Mouse (Mus musculus) limb, embryonic 13.5 days (tissue): ENCODE results near the gene Ubqlnl. TPM values are rescaled to one million over a fixed set of nuclear protein-coding genes. Genes with fewer than 3 reads are reported as not detected.

Experiments
- ATAC-seq: fragments of 200-750 bp; cut with Nextera tagmentation; 2 replicates; pipeline ENCODE4 v1.8.0; 2017; ENCODE audit warnings: low read depth, moderate number of reproducible peaks, moderate TSS enrichment; ENCODE audit not compliant: low FRiP score
- H3K27ac ChIP-seq: fragments of 300-500 bp; sonication (generic); 2 replicates; pipeline ENCODE4 v1.5.1; 2015; ENCODE audit warnings: inconsistent platforms, mild to moderate bottlenecking, moderate library complexity
- H3K27me3 ChIP-seq: fragments of 300-500 bp; sonication (generic); 2 replicates; pipeline ENCODE4 v1.6.1; 2015; ENCODE audit warnings: mild to moderate bottlenecking, inconsistent platforms
- H3K36me3 ChIP-seq: fragments of 300-500 bp; sonication (generic); 2 replicates; pipeline ENCODE4 v1.6.1; 2015; ENCODE audit warnings: inconsistent platforms, mild to moderate bottlenecking, moderate library complexity
- H3K4me1 ChIP-seq: fragments of 300-500 bp; sonication (generic); 2 replicates; pipeline ENCODE4 v1.6.1; 2015; ENCODE audit warnings: inconsistent platforms
- H3K4me2 ChIP-seq: fragments of 300-500 bp; sonication (generic); replicated peaks from 2 replicates; pipeline ENCODE4 v1.6.1; 2015; ENCODE audit warnings: inconsistent platforms, mild to moderate bottlenecking, moderate library complexity
- H3K4me3 ChIP-seq: fragments of 300-500 bp; sonication (generic); 2 replicates; pipeline ENCODE4 v1.5.1; 2015; ENCODE audit warnings: moderate library complexity, mild to moderate bottlenecking, inconsistent platforms
- H3K9ac ChIP-seq: fragments of 300-500 bp; sonication (generic); 2 replicates; pipeline ENCODE4 v1.6.1; 2015; ENCODE audit warnings: mild to moderate bottlenecking, inconsistent platforms
- H3K9me3 ChIP-seq: fragments of 300-500 bp; sonication (generic); 2 replicates; pipeline ENCODE4 v1.6.1; 2016; ENCODE audit warnings: inconsistent platforms
- WGBS: fragments of 180-500 bp; shearing (Covaris S2); methylation state at CpG from one replicate; pipeline ENCODE4 v1.1.7; 2015; 5-methylcytosine and 5-hydroxymethylcytosine counted together
- polyA plus RNA-seq: library from polyadenylated mRNA; unstranded; fragments of >200 nt; fragmentation: Nextera tagmentation; extraction: Ambion mirVana; gene quantifications from 2 replicates; pipeline ENCODE4 v1.2.1, GENCODE M21; 2015

The Ubqlnl gene
- polyA plus RNA-seq = not detected in 2 replicates

DNA sequence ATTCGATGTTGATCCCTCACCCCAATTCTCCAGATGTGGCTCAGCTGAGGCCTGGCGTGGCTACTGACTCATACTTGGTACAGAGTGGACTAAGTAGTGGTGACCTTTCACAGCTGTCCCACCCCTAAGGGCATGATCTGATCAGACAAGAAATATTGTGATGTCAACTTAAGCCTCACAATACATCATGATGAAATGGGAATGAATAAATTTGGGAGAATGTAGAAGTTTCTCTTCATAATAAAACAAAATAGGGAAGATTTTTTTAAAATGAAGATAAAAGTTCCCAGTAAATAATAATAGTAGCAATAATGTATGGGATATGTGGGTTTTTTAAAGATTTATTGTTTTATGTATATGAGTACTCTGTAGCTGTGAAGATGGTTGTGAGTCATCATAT, at the start of gene Ubqlnl:
Gene Ubqlnl (minus strand): TSS at position 101 of the 400 bp plus-strand sequence.
- Histone ChIP-seq H3K9me3 (no peaks in the 10 kb centered on the region), H3K4me1 (no peaks in the 10 kb centered on the region), H3K9ac (no peak within 1 kb of the TSS), H3K27me3 (no peaks in the 10 kb centered on the region), H3K4me2 (no peak within 1 kb of the TSS), H3K4me3 (no peak within 1 kb of the TSS), H3K36me3 (no peaks in the 10 kb centered on the region), H3K27ac (no peak within 1 kb of the TSS)
- ATAC-seq = no peak
- 83% methylated on average over 2 of the region's 2 CpGs for WGBS

DNA sequence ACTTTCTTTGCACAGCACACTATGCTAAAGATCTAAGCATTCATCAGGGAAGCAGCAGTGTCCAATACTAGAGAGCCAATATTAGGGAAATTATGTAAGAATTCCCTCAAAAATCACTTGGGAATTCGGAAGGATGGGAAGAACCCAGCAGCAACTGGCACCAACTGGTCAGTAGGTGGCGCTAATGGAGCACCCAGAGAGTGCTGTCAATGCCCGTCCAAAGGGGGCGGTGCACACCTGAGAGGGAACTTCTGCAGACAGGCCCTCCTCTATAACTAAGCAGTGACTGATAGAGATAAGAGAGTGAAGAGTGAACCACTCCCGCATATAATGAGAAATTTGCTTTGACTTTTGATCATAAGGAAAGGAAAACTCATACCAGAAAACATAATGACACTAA, 49.5 kb upstream of the Ubqlnl start:
- Histone ChIP-seq H3K27ac (no peak overlapping the region), H3K4me1 (no peaks in the 10 kb centered on the region), H3K9ac (no peak overlapping the region), H3K36me3 (no peaks in the 10 kb centered on the region), H3K4me2 (no peak overlapping the region), H3K9me3 (no peaks in the 10 kb centered on the region), H3K27me3 (no peaks in the 10 kb centered on the region), H3K4me3 (no peak overlapping the region)
- 5% methylated on average over 5 of the region's 5 CpGs for WGBS
- ATAC-seq = no peak

DNA sequence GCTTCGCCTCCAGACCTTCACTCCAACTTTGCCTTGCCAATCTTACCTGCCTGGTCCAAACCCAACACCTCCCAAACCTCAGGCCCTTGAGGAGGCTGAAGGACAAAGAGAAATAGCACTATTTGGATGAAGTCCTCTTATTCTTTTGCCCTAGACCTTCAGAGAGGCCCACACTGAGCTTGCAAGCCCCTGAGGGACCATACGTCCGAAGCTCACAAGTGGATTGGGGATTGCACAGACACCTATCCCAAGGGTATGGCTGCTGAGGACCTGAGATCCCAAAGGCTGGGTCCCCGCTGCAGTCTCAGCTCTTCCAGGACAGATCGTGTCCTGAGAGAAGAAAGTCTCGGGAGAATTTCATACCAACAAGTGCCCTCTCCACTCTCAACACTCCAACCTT, 45.5 kb upstream of the Ubqlnl start, which contains the start of gene Olfr649:
Gene Olfr649 (minus strand): TSS at position 101 of the 400 bp plus-strand sequence.
- H3K4me3 ChIP-seq = no peak within 1 kb of the TSS
- H3K36me3 ChIP-seq = no peaks in the 10 kb centered on the region
- no peak within 1 kb of the TSS for H3K27ac ChIP-seq
- no peak for ATAC-seq
- H3K27me3 ChIP-seq = no peaks in the 10 kb centered on the region
- 84% methylated on average over 6 of the region's 6 CpGs for WGBS
- H3K4me2 ChIP-seq = no peak within 1 kb of the TSS
- H3K9ac ChIP-seq = no peak within 1 kb of the TSS
- no peaks in the 10 kb centered on the region for H3K4me1 ChIP-seq
- H3K9me3 ChIP-seq = no peaks in the 10 kb centered on the region

DNA sequence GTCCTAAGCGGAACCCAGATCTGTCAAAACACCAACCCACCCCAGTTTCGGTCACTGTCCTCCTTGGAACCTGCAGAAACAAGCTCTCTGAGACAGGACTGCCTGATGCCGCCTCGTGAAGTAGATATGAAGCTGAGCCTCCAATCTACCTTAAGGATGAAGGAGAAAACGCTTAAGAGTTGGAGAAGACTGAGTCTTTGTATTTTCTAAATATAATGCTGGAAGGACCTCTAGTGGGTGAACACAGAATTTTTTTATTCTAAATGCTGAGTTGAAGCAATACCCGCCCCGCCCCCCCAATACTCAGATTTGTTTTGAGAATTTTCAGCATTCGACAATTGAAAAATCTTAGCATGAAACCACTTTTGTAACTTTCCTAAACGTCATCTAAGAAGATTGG, 40.9 kb upstream of the Ubqlnl start:
- no peaks in the 10 kb centered on the region for H3K4me1 ChIP-seq
- no peak for ATAC-seq
- WGBS = 62% methylated on average over 9 of the region's 9 CpGs

DNA sequence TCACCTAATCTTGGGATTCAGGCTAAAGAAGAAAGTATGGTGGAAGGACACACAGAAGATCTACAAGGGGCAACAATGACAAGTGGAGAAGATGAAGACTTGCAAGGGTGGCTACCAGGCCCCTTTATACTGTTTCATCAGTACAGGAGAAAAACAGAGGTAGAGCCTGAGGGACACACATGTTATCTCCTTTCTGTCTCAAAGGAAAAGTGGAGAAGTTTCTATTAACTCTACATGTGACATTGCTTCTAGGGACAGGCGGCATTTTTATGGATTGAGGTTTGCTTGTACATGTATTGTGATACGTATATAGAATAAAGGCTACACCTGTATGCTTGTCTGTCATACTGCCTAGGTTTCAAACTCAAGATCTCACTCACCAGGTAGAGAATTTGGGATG, 32.9 kb upstream of the Ubqlnl start, which contains the start of gene Olfr648:
Gene Olfr648 (minus strand): TSS at position 101 of the 400 bp plus-strand sequence.
- Histone ChIP-seq H3K4me1 (no peaks in the 10 kb centered on the region), H3K4me2 (no peak within 1 kb of the TSS), H3K4me3 (no peak within 1 kb of the TSS), H3K9ac (no peak within 1 kb of the TSS), H3K27me3 (no peaks in the 10 kb centered on the region), H3K27ac (no peak within 1 kb of the TSS), H3K9me3 (no peaks in the 10 kb centered on the region), H3K36me3 (no peaks in the 10 kb centered on the region)
- WGBS = 86% methylated on average over 2 of the region's 2 CpGs
- no peak for ATAC-seq

More for the DNA sequence above, 40.9 kb upstream of the Ubqlnl start:
- Histone ChIP-seq H3K27ac (no peak overlapping the region), H3K4me3 (no peak overlapping the region), H3K4me2 (no peak overlapping the region), H3K36me3 (no peaks in the 10 kb centered on the region), H3K9ac (no peak overlapping the region), H3K9me3 (no peaks in the 10 kb centered on the region), H3K27me3 (no peaks in the 10 kb centered on the region)

DNA sequence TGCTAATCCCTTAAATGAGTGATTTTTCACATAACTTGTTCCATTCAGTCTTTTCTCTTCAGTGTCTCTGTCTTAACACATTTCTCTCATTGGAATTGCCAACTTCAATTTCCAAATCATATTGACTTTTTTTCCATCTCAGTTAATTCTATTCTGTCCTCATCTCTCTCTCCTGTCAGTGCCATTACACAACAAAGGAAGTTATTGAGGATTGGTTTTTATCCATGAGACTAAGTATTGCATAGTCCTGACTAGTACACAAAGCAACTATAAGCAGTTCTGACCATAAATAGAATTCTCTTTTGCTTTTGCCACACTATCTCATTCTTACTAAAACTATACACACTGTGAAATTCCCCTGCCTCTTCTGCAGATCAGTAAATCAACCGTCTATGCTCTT, 28.7 kb upstream of the Ubqlnl start:
- H3K9ac ChIP-seq = no peak overlapping the region
- ATAC-seq = no peak
- no peak overlapping the region for H3K27ac ChIP-seq
- no peaks in the 10 kb centered on the region for H3K36me3 ChIP-seq
- no peak overlapping the region for H3K4me2 ChIP-seq
- H3K4me1 ChIP-seq = no peaks in the 10 kb centered on the region
- no peaks in the 10 kb centered on the region for H3K9me3 ChIP-seq
- no peak overlapping the region for H3K4me3 ChIP-seq
- 92% methylated on average over 1 of the region's 1 CpGs for WGBS
- no peaks in the 10 kb centered on the region for H3K27me3 ChIP-seq

DNA sequence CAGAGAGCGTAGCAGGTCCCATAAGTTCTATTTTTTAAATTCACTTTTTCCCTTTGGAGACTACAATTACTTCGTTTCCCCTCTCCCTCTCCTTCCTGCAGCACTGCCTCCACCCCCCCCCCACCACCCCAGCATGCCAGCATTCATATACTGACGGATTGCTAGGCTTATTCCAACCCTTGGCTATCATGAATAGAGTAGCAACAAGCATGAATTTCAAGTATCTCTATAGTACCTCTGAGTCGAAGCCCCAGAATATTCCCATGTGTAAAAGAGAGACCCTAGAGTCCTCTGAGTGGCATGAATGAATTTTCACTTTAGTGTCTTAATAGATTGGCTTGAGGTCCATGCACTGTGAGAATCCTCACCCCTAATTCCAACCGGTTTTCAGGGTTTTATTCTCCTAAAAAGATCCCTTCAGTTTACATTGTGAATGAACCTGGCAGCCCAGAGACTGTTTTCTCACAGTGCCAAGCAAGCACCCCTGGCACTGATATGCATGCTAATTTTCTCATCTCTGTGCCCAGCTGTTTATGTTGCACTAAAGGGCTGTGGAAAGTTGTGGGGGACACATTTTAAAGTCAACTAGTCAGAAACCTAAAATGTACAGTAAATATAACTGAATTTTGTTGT, 28.2 kb upstream of the Ubqlnl start:
- H3K4me3 ChIP-seq = no peak overlapping the region
- no peaks in the 10 kb centered on the region for H3K9me3 ChIP-seq
- no peak for ATAC-seq
- no peaks in the 10 kb centered on the region for H3K36me3 ChIP-seq
- no peak overlapping the region for H3K9ac ChIP-seq
- 83% methylated on average over 5 of the region's 5 CpGs for WGBS
- no peaks in the 10 kb centered on the region for H3K4me1 ChIP-seq
- no peak overlapping the region for H3K27ac ChIP-seq
- H3K4me2 ChIP-seq = no peak overlapping the region
- no peaks in the 10 kb centered on the region for H3K27me3 ChIP-seq

DNA sequence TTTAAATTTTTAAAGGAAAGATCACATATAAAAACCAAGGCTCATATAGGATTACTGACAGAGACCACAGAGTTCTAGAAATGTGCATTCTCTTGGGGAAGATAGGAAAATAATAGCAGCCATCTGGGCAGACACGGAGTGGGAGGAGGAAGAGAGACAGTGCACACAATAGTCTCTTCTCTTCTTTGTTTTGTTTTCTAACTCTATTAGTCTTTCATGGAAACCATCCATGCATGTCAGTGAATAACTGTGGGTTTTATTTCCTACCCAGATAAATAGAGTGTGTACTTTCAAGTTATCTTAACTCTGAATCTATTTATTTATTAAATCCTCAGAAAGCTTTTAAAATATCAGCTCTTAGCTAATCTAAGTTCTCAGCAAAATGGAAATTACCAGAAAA, 24.7 kb upstream of the Ubqlnl start:
- 82% methylated on average over 1 of the region's 1 CpGs for WGBS
- H3K9me3 ChIP-seq = no peaks in the 10 kb centered on the region
- no peak for ATAC-seq
- no peak overlapping the region for H3K9ac ChIP-seq
- H3K27me3 ChIP-seq = no peaks in the 10 kb centered on the region
- H3K4me2 ChIP-seq = no peak overlapping the region
- H3K36me3 ChIP-seq = no peaks in the 10 kb centered on the region
- no peak overlapping the region for H3K27ac ChIP-seq
- no peaks in the 10 kb centered on the region for H3K4me1 ChIP-seq
- no peak overlapping the region for H3K4me3 ChIP-seq

DNA sequence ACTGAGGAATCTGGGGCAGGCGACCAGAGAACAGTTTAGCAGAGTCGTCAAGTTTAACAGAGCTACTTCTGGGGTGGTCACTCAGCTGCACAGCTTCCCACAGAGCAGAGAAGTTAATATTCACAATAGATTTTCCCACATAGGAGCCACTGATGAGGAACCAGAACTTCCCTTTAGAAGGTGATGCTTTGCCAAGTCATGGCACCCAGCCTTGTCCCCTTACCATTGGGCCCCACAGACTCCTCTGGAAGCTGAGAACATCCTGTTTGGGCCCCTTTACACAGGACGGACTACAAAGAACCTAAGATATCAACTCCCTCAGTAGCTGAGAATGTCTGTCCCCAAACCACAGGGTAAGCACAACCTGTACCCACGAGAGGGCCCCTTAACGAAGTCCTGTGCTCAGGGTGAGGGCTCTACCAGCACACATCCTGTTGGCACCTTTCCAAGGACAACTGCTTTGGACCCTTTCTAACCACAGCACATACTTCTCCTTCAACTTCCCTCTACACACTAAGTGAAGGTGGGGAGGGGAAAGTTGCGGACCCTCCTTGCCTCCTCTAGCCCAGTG, 19.4 kb upstream of the Ubqlnl start:
- Histone ChIP-seq H3K27me3 (no peaks in the 10 kb centered on the region), H3K4me1 (no peaks in the 10 kb centered on the region), H3K36me3 (no peaks in the 10 kb centered on the region), H3K4me2 (no peak overlapping the region), H3K9me3 (no peaks in the 10 kb centered on the region), H3K4me3 (no peak overlapping the region), H3K9ac (no peak overlapping the region), H3K27ac (no peak overlapping the region)
- no peak for ATAC-seq
- WGBS = 62% methylated on average over 6 of the region's 6 CpGs

DNA sequence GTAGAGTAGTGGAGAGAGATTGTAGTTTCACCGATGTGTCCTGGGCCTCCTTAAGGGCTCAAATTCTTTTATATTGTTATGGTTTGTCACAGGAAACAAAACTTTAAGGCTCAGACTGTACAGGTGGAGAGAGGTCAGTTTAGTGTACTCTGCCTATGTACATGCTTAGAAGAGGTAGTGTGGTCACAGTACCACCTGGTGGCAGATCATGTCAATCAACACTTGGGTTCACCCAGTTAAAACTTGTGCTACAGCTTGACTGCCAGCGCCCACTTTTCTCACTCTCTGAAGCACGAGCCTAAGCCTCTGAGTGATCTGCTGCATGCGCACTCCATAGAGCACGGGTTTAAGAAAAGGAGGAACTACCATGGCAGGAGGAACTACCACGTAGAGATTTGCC, 16.7 kb upstream of the Ubqlnl start:
- Histone ChIP-seq H3K9me3 (no peaks in the 10 kb centered on the region), H3K27me3 (no peaks in the 10 kb centered on the region), H3K4me1 (no peaks in the 10 kb centered on the region), H3K4me2 (no peak overlapping the region), H3K9ac (no peak overlapping the region), H3K36me3 (no peaks in the 10 kb centered on the region), H3K27ac (no peak overlapping the region), H3K4me3 (no peak overlapping the region)
- no peak; the same call in 1 of the 2 replicates for ATAC-seq
- WGBS = 86% methylated on average over 6 of the region's 6 CpGs

DNA sequence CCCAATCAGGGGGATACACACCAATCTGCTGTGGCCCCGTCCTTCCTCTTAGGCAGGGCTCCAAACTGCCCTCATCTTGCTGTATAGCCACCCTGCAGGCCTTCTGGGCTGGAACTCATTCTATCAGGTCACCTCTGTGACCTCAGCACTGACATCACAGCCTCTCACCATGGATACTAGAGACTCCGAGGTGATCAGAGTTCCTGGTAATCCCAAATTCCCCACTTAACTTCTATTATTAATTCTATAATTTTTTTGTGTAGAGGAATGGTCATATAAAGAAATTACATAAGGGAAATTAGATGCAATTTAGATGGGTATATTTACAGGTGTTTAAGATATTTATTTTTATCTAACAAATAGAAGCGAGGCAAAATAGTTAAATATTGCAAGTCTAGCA, 7.2 kb downstream of the Ubqlnl start, which contains the start of gene Ubqln3:
Gene Ubqln3 (minus strand): TSS at position 101 of the 400 bp plus-strand sequence.
- ATAC-seq = no peak
- no peak within 1 kb of the TSS for H3K9ac ChIP-seq

DNA sequence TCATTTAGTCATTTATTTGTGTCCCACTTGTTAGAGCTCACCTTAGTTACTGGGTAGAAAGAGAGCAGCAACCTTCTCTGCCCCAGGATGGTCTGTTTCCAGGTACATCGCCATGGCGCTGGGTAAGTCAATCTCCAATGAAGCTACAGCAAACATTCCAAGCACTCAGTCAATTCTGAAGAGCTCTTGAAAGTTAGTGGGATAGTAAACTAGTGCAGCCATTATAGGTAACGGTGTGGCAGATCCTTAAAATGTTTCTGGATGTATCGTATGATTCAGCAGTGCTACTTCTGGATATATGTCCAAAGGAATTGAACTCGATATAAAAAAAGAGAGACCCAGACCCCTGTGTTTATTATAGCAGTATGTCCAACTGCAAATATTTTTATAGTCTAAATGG, 13.1 kb downstream of the Ubqlnl start, which contains the start of gene Olfr643:
Gene Olfr643 (minus strand): TSS at position 101 of the 400 bp plus-strand sequence.
- Histone ChIP-seq H3K27ac (no peak within 1 kb of the TSS), H3K4me2 (no peak within 1 kb of the TSS), H3K4me3 (no peak within 1 kb of the TSS), H3K36me3 (no peaks in the 10 kb centered on the region), H3K9me3 (no peaks in the 10 kb centered on the region), H3K9ac (no peak within 1 kb of the TSS), H3K4me1 (no peaks in the 10 kb centered on the region), H3K27me3 (no peaks in the 10 kb centered on the region)
- 82% methylated on average over 5 of the region's 5 CpGs for WGBS
- no peak for ATAC-seq

More for the DNA sequence above, 7.2 kb downstream of the Ubqlnl start, which contains the start of gene Ubqln3:
- Histone ChIP-seq H3K4me1 (no peaks in the 10 kb centered on the region), H3K27ac (no peak within 1 kb of the TSS), H3K4me3 (no peak within 1 kb of the TSS), H3K27me3 (no peaks in the 10 kb centered on the region), H3K9me3 (no peaks in the 10 kb centered on the region), H3K36me3 (no peaks in the 10 kb centered on the region), H3K4me2 (no peak within 1 kb of the TSS)
- 70% methylated on average over 3 of the region's 3 CpGs for WGBS
